Mouse (Mus musculus) megakaryocyte, embryonic 14.5 days (primary cell): ENCODE measurements around the gene Snx3.

Source experiments
- FLI1 ChIP-seq: IDR thresholded peaks from 2 replicates; pipeline ENCODE4 v1.6.1; 2012; ENCODE audit warnings: low read length, inconsistent platforms, mixed read lengths
- GATA1 ChIP-seq: IDR thresholded peaks from 3 replicates; pipeline ENCODE4 v1.6.1; 2012; ENCODE audit warnings: mixed read lengths, low read length, inconsistent platforms, borderline replicate concordance

GRCm38 (mm10) chr10:42522912-42523311 lies 21.1 kb downstream of the Snx3 start:
- TF ChIP-seq GATA1 = no peak
- no peak for TF ChIP-seq FLI1
